Mouse (Mus musculus) brain, embryonic 18.5 days (tissue): ENCODE results near the gene Myg1.
A peak's percentile ranks its signal among the peaks of the same experiment; 100 is the strongest.
"Not testable (repeated sequence)": the region's sequence is repeated elsewhere in the genome, so short reads cannot be mapped to it uniquely, and the experiment has no call there.

Experiments used
- DNase-seq: peaks from one replicate; pipeline ENCODE4 v3.0.0-alpha.2; 2012; ENCODE audit warnings: low read depth, low spot score

Myg1 gene

GRCm38 (mm10) chr15:102331610-102332015, at the start of gene Myg1:
Myg1 (plus strand) TSS chr15:102331709.
- DNase-seq = peak; percentile 73

DNA sequence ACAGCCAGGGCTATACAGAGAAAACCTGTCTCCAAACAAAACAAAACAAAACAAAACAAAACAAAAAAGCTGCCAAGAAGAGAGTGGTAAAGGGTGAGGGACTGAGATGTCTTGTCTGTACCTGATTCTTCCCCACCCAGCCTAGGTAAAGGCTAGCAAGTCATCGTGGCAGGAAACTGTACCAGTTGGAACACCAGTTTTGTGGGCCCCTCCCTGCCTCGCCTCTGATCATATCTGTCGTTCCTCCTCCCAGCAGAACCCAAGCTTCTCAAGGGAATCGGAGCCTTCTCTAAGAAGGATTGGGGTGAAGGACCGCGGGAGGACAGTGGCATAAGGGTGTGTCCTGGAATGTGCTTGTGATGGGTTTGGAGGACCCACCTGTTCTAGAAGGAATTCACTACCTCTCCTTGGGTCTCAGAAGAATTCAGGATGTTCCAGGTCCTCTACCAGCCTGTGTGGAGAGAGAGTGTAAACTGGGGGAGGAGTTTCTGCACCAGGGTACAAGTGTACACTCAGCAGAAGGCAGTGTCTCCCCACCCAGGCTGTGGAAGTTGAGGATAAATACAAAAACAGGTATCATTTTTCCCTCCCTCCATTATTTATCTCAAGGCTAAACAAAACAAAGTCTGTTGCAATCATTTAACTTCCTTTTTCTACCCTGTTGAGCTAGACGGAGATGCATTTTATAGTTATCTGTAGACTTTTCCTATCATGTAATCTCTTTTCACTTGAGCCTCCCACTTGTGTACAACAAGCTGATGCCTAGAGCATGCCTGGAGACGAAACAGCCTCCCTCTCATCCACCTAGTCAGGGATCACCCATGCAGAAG, 48.8 kb upstream of the Myg1 start:
- no peak for DNase-seq

DNA sequence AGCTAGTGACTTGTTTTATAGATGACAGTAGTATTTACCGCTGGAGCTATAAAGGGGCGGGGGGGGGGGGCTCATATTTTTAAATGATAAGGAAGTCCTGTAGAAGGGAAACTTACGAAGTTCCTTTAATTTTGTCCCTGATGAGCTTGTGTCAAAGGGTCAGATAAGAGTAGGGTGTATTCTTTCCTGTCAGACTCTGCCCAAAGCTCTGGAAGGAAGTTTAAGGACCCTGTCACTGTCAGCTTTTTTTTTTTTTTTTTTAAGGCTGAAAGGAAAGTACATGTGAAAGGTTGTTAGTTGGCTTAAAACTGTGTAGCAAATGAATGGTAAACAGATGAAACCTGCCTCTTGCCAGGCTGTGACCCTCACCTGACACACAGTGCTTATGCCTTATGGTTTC, 47.9 kb upstream of the Myg1 start:
- DNase-seq = no peak

- no peak for DNase-seq
These were observed 44.1 kb upstream of the Myg1 start for GRCm38 (mm10) chr15:102287395-102287794.

DNA sequence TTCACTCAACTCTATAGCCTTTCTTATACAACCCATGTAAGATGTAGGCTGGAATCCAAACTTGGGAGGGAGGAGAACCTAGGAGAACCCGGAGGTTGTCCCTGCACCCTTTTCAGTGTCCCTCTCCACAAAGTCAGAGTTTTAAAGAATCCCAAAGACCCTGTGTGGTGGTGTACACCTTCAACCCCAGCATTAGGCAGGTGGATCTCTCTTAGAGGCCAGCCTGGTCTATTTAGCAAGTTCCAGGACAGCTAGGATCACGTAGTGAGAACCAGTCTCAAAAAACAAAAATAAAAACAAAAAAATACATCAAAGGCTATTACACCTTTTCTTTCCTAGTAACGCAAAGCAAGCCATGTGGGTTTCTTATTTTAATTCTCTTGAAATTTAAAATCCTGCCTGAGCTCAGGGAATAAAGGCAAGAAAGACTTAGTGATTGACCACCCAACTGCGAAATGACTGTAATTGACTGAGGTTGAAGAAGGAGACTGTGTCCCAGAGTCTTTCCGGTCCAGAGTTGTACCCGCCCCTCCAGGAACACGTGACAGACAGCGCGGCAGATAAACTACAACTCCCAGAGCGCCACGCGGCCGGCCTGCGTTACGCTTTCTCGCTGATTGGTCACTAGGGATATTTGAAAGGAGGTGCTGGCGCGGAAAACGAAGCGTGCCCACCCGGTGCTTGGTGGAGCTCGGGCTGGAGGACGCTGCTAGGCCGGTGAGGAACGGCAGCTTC, 35.7 kb upstream of the Myg1 start, which contains the start of gene Espl1:
Gene Espl1 (plus strand): TSS at position 634 of the 735 bp plus-strand sequence.
- DNase-seq = peak; percentile 83

GRCm38 (mm10) chr15:102296368-102297006, 35.0 kb upstream of the Myg1 start:
- DNase-seq = no peak

GRCm38 (mm10) chr15:102302542-102302941, 29.0 kb upstream of the Myg1 start:
- no peak for DNase-seq

GRCm38 (mm10) chr15:102308717-102309116, 22.8 kb upstream of the Myg1 start:
- no peak for DNase-seq

DNA sequence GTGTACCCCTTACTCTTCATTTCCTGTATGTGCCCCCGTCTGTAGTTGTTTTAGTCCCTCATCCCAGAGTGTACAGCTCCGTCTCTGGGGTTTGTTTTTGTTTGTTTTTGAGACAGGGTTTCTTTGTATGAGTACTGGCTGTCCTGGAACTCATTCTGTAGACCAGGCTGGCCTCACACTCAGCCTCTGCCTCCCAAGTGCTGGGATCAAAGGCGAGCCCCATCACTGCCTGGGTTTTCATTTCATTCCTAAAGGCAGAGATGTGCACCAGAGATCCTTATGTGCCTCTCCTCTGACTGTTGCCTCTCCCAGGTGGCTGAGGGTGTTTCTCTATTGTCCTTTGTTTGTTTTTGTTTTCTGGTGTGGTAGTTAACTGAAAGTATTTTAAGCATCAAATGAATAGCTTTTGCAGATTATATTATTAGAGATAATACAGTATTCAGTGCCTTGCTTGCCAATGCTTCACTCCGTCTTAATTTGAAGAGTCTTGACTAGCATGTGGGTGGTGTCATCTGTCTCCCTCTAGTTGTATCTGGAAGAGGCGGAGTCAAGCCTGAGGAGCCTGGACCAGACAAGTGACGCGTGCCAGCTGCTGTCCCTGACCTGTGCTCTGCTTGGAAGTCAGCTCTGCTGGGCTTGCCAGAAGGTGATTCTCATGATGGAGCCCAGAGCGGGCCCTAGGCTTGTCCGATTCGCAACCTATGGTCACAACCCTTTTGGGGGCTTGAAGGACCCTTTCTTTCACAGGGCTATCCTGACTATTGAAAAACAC, 21.2 kb upstream of the Myg1 start:
- DNase-seq = no peak

DNA sequence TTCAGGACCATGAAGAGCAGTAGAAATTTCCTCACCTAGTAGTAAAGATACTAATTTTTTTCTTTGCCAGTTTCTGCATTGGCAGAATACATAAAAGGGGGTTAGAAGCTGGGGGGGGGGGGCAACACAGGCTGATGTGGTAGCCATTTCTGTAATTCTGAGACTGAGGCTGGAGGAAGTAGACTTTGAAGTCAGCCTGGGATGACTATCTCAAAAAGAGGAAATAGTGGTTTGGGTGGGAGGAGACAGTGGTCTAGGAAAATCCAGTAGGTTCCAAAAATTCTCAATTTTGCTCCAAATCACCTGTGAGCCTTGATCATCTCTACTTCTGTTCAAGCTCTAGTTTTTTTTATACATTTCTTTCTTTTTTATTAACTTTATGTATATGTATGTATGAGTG, 20.0 kb upstream of the Myg1 start:
- DNase-seq = no peak

- DNase-seq = no peak
These were observed 16.2 kb upstream of the Myg1 start for GRCm38 (mm10) chr15:102315292-102315691.

DNA sequence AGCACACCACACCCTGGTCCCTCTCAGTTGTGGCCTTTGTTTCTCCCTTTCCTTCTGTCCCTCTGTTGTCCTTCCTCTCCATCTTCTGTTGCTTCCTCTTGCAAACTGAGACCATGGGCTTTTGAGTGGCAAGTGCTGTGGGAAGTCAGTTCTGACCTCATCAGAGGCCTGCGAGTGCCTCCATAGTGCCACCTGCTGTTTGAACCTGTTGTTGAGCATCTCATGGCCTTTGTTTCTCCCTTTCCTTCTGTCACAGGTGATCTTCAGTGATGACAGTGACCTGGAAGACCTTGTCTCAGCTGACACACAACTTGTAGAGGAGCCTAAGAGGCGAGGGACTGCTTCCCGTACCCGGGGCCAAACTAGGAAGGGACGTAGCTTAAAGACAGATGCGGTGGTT, 15.2 kb upstream of the Myg1 start:
- DNase-seq = no peak

- DNase-seq = no peak
These were observed 6.6 kb upstream of the Myg1 start for GRCm38 (mm10) chr15:102324654-102325473.

GRCm38 (mm10) chr15:102326022-102326576, 5.4 kb upstream of the Myg1 start, which contains the start of gene Pfdn5:
Pfdn5 (plus strand) TSS chr15:102326116.
- DNase-seq = peak; percentile 71

- no peak for DNase-seq
These were observed 4.6 kb upstream of the Myg1 start for GRCm38 (mm10) chr15:102326892-102327291.

DNA sequence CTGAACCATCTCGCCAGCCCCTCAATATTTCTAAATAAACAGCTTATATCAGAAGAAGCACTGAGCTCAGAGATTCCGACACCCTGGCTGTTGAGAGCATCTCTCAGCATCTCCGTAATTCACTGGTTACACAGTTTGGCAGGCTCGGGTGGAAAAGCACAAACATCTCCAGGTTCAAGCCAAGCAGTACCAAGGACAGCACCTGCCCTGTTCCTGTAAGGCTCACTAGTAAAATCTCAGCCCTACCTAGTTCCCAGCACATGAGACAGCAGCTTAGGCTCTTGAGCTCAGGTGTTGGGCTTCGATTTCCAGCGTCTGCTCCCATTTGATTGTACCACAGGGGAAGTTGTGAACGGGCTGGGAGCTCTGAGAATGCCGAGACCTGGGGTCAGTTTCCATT, 3.7 kb downstream of the Myg1 start:
- DNase-seq = no peak

- DNase-seq = not testable (repeated sequence)
These were observed 4.4 kb downstream of the Myg1 start for GRCm38 (mm10) chr15:102335925-102336324.

- DNase-seq = no peak
These were observed 5.4 kb downstream of the Myg1 start for GRCm38 (mm10) chr15:102336946-102337345.

GRCm38 (mm10) chr15:102339612-102340011, 8.1 kb downstream of the Myg1 start:
- DNase-seq = no peak

DNA sequence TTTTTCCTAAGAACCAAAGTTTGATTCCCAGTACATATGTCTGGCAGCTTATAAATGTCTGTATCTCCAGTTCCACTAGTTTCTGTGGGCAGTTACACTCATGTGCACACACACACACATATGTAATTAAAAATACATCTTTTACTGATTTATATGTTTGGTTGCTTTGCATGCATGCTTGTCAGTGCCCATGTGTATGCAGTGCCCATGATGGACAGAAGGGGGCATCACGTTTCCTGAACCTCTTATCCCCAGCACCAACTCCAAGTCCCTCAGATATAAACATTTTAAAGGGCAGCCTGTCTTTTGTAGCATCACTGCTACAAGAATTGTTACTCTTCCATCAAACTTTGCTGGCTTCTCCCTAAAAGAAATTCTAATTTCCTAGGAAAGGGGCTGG, 10.1 kb downstream of the Myg1 start:
- no peak for DNase-seq
